In the genomic region with DNA sequence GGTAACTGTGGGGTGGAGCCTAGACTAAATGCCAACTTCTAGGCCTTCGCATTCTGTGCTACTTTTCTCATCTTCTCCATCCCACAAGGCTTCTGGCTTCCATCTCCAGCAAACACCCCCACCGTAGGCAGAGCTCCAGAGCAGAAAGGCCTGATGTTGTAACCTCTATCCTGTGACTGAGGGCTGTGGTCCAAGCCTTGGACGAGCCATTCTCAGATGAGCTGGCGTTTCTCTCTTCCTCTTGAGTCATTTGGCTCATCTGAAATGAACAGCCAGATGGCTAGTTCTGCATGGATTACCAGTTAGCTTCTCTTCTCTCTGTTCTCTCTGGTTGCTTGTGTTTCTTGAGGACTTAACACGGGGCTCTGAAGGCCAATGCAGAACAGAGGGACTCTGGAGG, we compare ENCODE assay signal across 8 mouse cellular contexts. TPM values are rescaled to one million over a fixed set of nuclear protein-coding genes. Genes with fewer than 3 reads are reported as not detected.
DNase-seq lines count a peak whose midpoint lies in the region; ATAC-seq lines count a peak whose summit lies in the region.

No protein-coding gene starts in this region.

- peak; percentile 98 for DNase-seq in heart, adult 11 months
- DNase-seq in cerebellum, adult 9-10 months: peak; percentile 85
- peak; percentile 80 to 81 for DNase-seq in heart, postnatal 36 days
- DNase-seq in midbrain, embryonic 10.5 days (ENCODE audit: low spot score): no peak
- DNase-seq in kidney, postnatal 14 days: no peak
- DNase-seq in yolk sac, embryonic 10.5 days (ENCODE audit: low spot score): no peak

- H3K4me1 ChIP-seq in heart, embryonic 11.5 days (ENCODE audit: control insufficient read depth, insufficient read depth, low read length): no peaks in the 10 kb centered on the region; the same call in 1 of the 2 replicates
- no peaks in the 10 kb centered on the region for H3K4me1 ChIP-seq in midbrain, embryonic 10.5 days

- 68% methylated on average over 5 of the region's 5 CpGs for WGBS in heart, embryonic 11.5 days (ENCODE audit: insufficient replicate concordance)
- WGBS in macrophage (ENCODE audit: missing documents): 13% methylated on average over 5 of the region's 5 CpGs
- WGBS in midbrain, embryonic 10.5 days: 80% methylated on average over 5 of the region's 5 CpGs

- intact Hi-C loops in heart, postnatal 36 days (cut with DNase I): no loop called here

- no peak overlapping the region for H3K4me3 ChIP-seq in heart, embryonic 11.5 days (ENCODE audit: low read depth, low read length)
- no peak overlapping the region for H3K4me3 ChIP-seq in macrophage (ENCODE audit: inconsistent target)
- H3K4me3 ChIP-seq in midbrain, embryonic 10.5 days: no peak overlapping the region

- H3K36me3 ChIP-seq in heart, embryonic 11.5 days (ENCODE audit: control insufficient read depth, insufficient read depth, low read length): no peaks in the 10 kb centered on the region
- peaks cover 49% of the 10 kb centered on the region for H3K36me3 ChIP-seq in macrophage (ENCODE audit: inconsistent target)
- H3K36me3 ChIP-seq in midbrain, embryonic 10.5 days: no peaks in the 10 kb centered on the region

- no peak overlapping the region for H3K27ac ChIP-seq in heart, embryonic 11.5 days (ENCODE audit: low read depth, low read length)
- H3K27ac ChIP-seq in macrophage: peak overlapping the region; percentile 86
- no peak overlapping the region for H3K27ac ChIP-seq in midbrain, embryonic 10.5 days (replicated peaks)

- no peak for ATAC-seq in heart, embryonic 11.5 days (replicated peaks; ENCODE audit: insufficient number of reproducible peaks, low FRiP score, low TSS enrichment)

- H3K4me2 ChIP-seq in heart, embryonic 11.5 days: no peak overlapping the region

- no peak overlapping the region for H3K9ac ChIP-seq in heart, embryonic 11.5 days (ENCODE audit: low read depth, low read length)

- no peaks in the 10 kb centered on the region for H3K27me3 ChIP-seq in heart, embryonic 11.5 days (ENCODE audit: control insufficient read depth, insufficient read depth, low read length)
- H3K27me3 ChIP-seq in midbrain, embryonic 10.5 days (ENCODE audit: low read depth, poor library complexity, severe bottlenecking): no peaks in the 10 kb centered on the region

- peaks cover 66% of the 10 kb centered on the region for H3K79me2 ChIP-seq in macrophage (ENCODE audit: inconsistent target)

- no peaks in the 10 kb centered on the region for H3K9me3 ChIP-seq in heart, embryonic 11.5 days (replicated peaks; ENCODE audit: control insufficient read depth, low read length)
- H3K9me3 ChIP-seq in midbrain, embryonic 10.5 days (replicated peaks): no peaks in the 10 kb centered on the region

RNA-seq across cellular contexts. Expression of gene Itgb2, which starts 14.9 kb away (rescaled TPM):
- 2.3 and 2.4 TPM in 2 replicates for polyA plus RNA-seq in heart, embryonic 11.5 days (2014; fragmentation: Nextera tagmentation; extraction: Ambion mirVana)
- total RNA-seq in heart, postnatal 36 days (2021): 1 to 10 TPM; 7.1 to 9.2 TPM
- total RNA-seq in macrophage (2018; cell fraction: chromatin; rRNA removed): 100 to 1,000 TPM in 22 of 26 experiments, 10 to 100 TPM in 4; 30.2 to 203 (median 164) TPM
- total RNA-seq in macrophage (2018; cell fraction: cytosol; rRNA removed): 100 to 1,000 TPM; 247 to 519 (median 377) TPM
- 100 to 1,000 TPM; 138 to 880 (median 577) TPM for total RNA-seq in macrophage (2018; cell fraction: nucleus; rRNA removed)
- polyA plus RNA-seq in macrophage (2018): 418 to 531 TPM (median 505 TPM) in 3 replicates
- 0.84 and 1.2 TPM in 2 replicates for polyA plus RNA-seq in midbrain, embryonic 10.5 days (2016; fragmentation: Nextera tagmentation; extraction: Ambion mirVana)

RNA-seq across cellular contexts. Expression of gene Fam207a, which starts 29.3 kb away (rescaled TPM):
- polyA plus RNA-seq in heart, embryonic 11.5 days (2014; fragmentation: Nextera tagmentation; extraction: Ambion mirVana): 26.2 and 28.1 TPM in 2 replicates
- 10 to 100 TPM in 1 of 2 experiments, 1 to 10 TPM in 1; 9.8 to 10.5 TPM for total RNA-seq in heart, postnatal 36 days (2021)
- total RNA-seq in macrophage (2018; cell fraction: chromatin; rRNA removed): 10 to 100 TPM in 18 of 26 experiments, 1 to 10 TPM in 8; 4.4 to 19.6 (median 13.5) TPM
- total RNA-seq in macrophage (2018; cell fraction: cytosol; rRNA removed): 10 to 100 TPM; 10.8 to 27.4 (median 20.7) TPM
- 10 to 100 TPM in 18 of 26 experiments, 1 to 10 TPM in 8; 5.3 to 18.1 (median 11.7) TPM for total RNA-seq in macrophage (2018; cell fraction: nucleus; rRNA removed)
- 16.8 to 38.8 TPM (median 21.1 TPM) in 3 replicates for polyA plus RNA-seq in macrophage (2018)
- 42.3 and 45.2 TPM in 2 replicates for polyA plus RNA-seq in midbrain, embryonic 10.5 days (2016; fragmentation: Nextera tagmentation; extraction: Ambion mirVana)

RNA-seq across cellular contexts. Expression of gene Pttg1ip, which starts 36.6 kb away (rescaled TPM):
- polyA plus RNA-seq in heart, embryonic 11.5 days (2014; fragmentation: Nextera tagmentation; extraction: Ambion mirVana): 108 and 113 TPM in 2 replicates
- 100 to 1,000 TPM; 137 to 138 TPM for total RNA-seq in heart, postnatal 36 days (2021)
- 10 to 100 TPM; 20.2 to 99.8 (median 58.3) TPM for total RNA-seq in macrophage (2018; cell fraction: chromatin; rRNA removed)
- 100 to 1,000 TPM in 13 of 26 experiments, 10 to 100 TPM in 13; 77.7 to 133 (median 99.5) TPM for total RNA-seq in macrophage (2018; cell fraction: cytosol; rRNA removed)
- 100 to 1,000 TPM in 8 of 26 experiments, 10 to 100 TPM in 18; 51.1 to 150 (median 89.2) TPM for total RNA-seq in macrophage (2018; cell fraction: nucleus; rRNA removed)
- polyA plus RNA-seq in macrophage (2018): 99.5 to 103 TPM (median 102 TPM) in 3 replicates
- 67.0 and 69.9 TPM in 2 replicates for polyA plus RNA-seq in midbrain, embryonic 10.5 days (2016; fragmentation: Nextera tagmentation; extraction: Ambion mirVana)

Comparison
In these comparisons a context has a peak if more than half of its experiments do, and no peak if none do; other contexts are left out.
1. DNase-seq: peak in heart, adult 11 months (single experiment), cerebellum, adult 9-10 months (single experiment) and heart, postnatal 36 days (2 of 2); none in midbrain, embryonic 10.5 days (single experiment), kidney, postnatal 14 days (single experiment) and yolk sac, embryonic 10.5 days (single experiment).
2. RNA of gene Itgb2, which starts 14.9 kb away (polyA plus RNA-seq): 418 to 531 TPM in macrophage; 2.3 to 2.4 TPM in heart, embryonic 11.5 days and 0.84 to 1.2 TPM in midbrain, embryonic 10.5 days; every median in the first group is over 100 times any median in the second.